Mouse (Mus musculus): Measurements from ENCODE around the gene Glis2. TPM values are rescaled to one million over a fixed set of nuclear protein-coding genes. Genes with fewer than 3 reads are reported as not detected.

Glis2 gene
- total and polyA plus RNA-seq, 2 experiments from 2014 or later, result 11.8 to 25.4 TPM

DNA sequence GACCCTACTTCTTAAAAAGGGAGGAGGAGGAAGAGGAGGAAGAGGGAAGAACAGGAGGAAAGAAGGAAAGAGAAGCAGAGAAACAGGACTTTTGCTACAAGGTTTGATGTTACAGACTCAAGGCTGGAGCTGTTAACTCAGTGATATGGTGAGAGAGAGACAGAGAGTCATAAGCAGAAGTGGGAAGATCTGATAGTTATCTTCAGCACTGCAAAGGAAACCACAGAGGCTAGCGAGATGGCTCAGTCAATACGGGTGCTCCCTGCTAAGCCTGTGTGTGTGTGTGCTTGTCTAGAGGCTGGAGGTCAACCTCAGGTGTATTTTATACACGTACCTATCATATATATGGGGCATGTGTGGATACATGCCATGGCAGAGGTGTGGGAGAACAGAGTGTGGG lies 10.7 kb upstream of the Glis2 start:
- H3K27ac ChIP-seq (ENCODE audit: low read depth), result no peak overlapping the region
- H3K4me3 ChIP-seq (ENCODE audit: low read depth, low read length), result no peak overlapping the region
- H3K9me3 ChIP-seq (replicated peaks; ENCODE audit: control insufficient read depth, low read length), result no peaks in the 10 kb centered on the region
- ATAC-seq (ENCODE audit: insufficient read depth, low read depth) (no peak), DNase-seq (ENCODE audit: low spot score) (no peak)
- peaks cover 15% of the 10 kb centered on the region for H3K4me1 ChIP-seq (ENCODE audit: control insufficient read depth, insufficient read depth)
- H3K9ac ChIP-seq (replicated peaks; ENCODE audit: low read depth, low read length), result no peak overlapping the region
- H3K4me2 ChIP-seq (ENCODE audit: low read depth, low read length), result no peak overlapping the region
- H3K27me3 ChIP-seq (ENCODE audit: control insufficient read depth, insufficient read depth, low read length), result no peaks in the 10 kb centered on the region
- WGBS, result 81% methylated on average over 3 of the region's 3 CpGs
- H3K36me3 ChIP-seq (replicated peaks; ENCODE audit: control insufficient read depth, insufficient read depth, low read length), result no peaks in the 10 kb centered on the region
- TF ChIP-seq CTCF (IDR thresholded peaks at IDR 0.05; ENCODE audit: low read depth) (no peak), EP300 (IDR thresholded peaks at IDR 0.05; ENCODE audit: low read depth) (no peak)

DNA sequence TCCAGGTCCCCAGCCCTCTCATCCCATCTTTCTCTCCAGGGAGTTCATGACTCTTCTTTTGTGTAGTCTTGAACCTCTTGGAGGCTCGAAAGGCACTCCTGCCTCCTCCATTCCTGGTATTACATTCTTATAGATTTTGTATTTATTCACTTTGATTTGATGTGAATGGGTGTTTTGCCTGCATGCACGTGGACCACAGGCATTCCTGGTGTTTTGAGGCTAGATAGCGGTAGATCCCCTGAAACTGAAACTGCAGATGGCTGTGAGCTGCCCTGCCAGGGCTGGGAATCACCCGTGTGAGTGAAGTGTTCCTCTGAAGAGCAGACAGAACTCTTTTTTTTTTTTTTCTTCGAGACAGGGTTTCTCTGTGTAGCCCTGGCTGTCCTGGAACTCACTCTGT lies 10.1 kb upstream of the Glis2 start:
- Histone ChIP-seq H3K9me3 (replicated peaks; ENCODE audit: control insufficient read depth, low read length) (no peaks in the 10 kb centered on the region), H3K27me3 (ENCODE audit: control insufficient read depth, insufficient read depth, low read length) (no peaks in the 10 kb centered on the region), H3K36me3 (replicated peaks; ENCODE audit: control insufficient read depth, insufficient read depth, low read length) (no peaks in the 10 kb centered on the region), H3K9ac (replicated peaks; ENCODE audit: low read depth, low read length) (no peak overlapping the region), H3K4me1 (ENCODE audit: control insufficient read depth, insufficient read depth) (peaks cover 15% of the 10 kb centered on the region), H3K4me2 (ENCODE audit: low read depth, low read length) (no peak overlapping the region), H3K4me3 (ENCODE audit: low read depth, low read length) (no peak overlapping the region), H3K27ac (ENCODE audit: low read depth) (no peak overlapping the region)
- TF ChIP-seq CTCF (IDR thresholded peaks at IDR 0.05; ENCODE audit: low read depth) (no peak), EP300 (IDR thresholded peaks at IDR 0.05; ENCODE audit: low read depth) (no peak)
- DNase-seq (ENCODE audit: low spot score) (no peak), ATAC-seq (ENCODE audit: insufficient read depth, low read depth) (no peak)
- WGBS, result 62% methylated on average over 5 of the region's 5 CpGs

DNA sequence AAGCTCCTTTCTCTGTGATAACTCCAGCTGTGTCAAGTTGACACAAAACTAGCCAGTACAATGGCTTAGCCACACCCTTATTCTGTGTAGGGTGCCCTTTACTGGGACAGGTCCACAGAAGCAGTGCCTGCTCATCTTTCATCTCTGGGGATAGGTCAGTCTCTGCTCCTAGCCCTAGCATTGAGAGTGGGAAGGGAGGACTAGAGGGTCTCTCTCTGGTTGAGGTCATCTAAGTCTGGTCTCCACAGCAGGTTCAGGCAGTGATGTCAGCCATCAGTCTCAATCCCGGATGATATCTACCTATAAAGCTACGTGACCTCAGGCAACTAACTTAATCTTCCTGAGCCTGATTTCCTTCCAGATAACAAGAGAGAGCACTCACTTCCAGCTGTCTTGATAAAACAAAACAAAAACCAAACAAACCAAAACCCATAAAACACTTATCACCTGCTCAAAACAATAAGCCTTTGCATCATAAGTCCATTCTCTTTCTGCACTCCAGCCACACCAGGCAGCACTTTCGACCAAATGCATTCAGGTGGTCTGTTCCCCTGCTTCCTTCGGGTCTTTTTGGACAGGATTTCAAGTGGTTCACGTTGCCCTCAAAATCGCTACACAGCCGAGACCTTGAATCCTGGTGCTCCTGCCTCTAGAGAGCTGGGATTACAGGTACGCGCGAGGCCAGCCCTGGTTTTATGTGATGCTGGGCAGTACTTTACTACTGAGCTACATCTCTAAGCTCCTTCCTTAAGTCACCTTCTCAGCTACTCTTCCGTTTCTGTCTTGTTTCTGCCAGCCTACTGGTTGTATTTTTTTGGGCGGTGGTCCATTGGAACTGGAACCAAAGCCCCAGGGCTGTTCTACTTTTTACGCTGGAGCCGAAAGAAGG lies 8.6 kb upstream of the Glis2 start:
- TF ChIP-seq EP300 (IDR thresholded peaks at IDR 0.05; ENCODE audit: low read depth) (no peak), CTCF (IDR thresholded peaks at IDR 0.05; ENCODE audit: low read depth) (no peak)
- Histone ChIP-seq H3K4me2 (ENCODE audit: low read depth, low read length) (peak overlapping the region; percentile 70), H3K9ac (replicated peaks; ENCODE audit: low read depth, low read length) (peak overlapping the region; percentile 57), H3K4me1 (ENCODE audit: control insufficient read depth, insufficient read depth) (peaks cover 15% of the 10 kb centered on the region), H3K36me3 (replicated peaks; ENCODE audit: control insufficient read depth, insufficient read depth, low read length) (peaks cover 9% of the 10 kb centered on the region; the same call in 1 of the 2 replicates), H3K27me3 (ENCODE audit: control insufficient read depth, insufficient read depth, low read length) (no peaks in the 10 kb centered on the region), H3K9me3 (replicated peaks; ENCODE audit: control insufficient read depth, low read length) (no peaks in the 10 kb centered on the region), H3K27ac (ENCODE audit: low read depth) (peak overlapping the region; percentile 83), H3K4me3 (ENCODE audit: low read depth, low read length) (peak overlapping the region; percentile 51)
- WGBS, result 8% methylated on average over 14 of the region's 14 CpGs
- DNase-seq (ENCODE audit: low spot score) (no peak), ATAC-seq (ENCODE audit: insufficient read depth, low read depth) (peak; percentile 2; the same call in 1 of the 2 replicates)

DNA sequence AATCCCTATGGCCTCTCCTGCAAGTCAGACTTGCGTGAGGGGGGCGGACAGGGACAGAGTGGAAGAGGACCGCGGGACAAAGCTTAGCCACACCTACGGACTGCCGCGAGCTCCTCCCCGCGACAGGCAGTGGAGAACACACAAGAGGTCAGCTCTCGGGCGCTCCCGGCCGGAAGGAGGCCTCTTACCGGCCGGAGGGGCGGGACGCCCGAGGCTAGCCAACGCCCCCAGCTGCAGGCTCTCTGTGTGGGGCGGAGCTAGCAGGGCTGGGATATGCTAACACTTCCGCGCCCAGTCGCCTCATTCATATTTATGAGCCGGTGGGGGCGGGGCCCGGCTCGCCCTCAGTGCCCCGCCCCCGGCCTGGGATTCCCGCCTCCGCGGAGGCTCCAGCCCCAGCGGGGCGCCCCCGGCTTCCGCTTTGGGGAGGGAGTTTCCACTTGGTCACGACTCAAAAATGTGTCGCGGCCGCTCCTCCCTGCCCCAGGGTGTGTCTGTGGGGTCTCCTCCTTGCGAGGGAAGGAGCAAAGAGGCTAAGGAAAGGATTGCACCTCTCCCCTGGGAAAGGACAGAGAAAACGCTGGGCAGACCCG lies 7.9 kb upstream of the Glis2 start:
- Histone ChIP-seq H3K9me3 (replicated peaks; ENCODE audit: control insufficient read depth, low read length) (no peaks in the 10 kb centered on the region), H3K4me2 (ENCODE audit: low read depth, low read length) (peak overlapping the region; percentile 70), H3K36me3 (replicated peaks; ENCODE audit: control insufficient read depth, insufficient read depth, low read length) (peaks cover 14% of the 10 kb centered on the region; the same call in 1 of the 2 replicates), H3K4me3 (ENCODE audit: low read depth, low read length) (peak overlapping the region; percentile 51), H3K4me1 (ENCODE audit: control insufficient read depth, insufficient read depth) (peaks cover 15% of the 10 kb centered on the region), H3K27me3 (ENCODE audit: control insufficient read depth, insufficient read depth, low read length) (no peaks in the 10 kb centered on the region), H3K9ac (replicated peaks; ENCODE audit: low read depth, low read length) (peak overlapping the region; percentile 57), H3K27ac (ENCODE audit: low read depth) (peak overlapping the region; percentile 83)
- 0 out of 2 replicates have a peak, but pooled peaks have one; percentile 27 for TF ChIP-seq CTCF (IDR thresholded peaks at IDR 0.05; ENCODE audit: low read depth)
- peak; percentile 43; the same call in 1 of the 2 replicates for TF ChIP-seq EP300 (IDR thresholded peaks at IDR 0.05; ENCODE audit: low read depth)
- ATAC-seq (ENCODE audit: insufficient read depth, low read depth), result peak; percentile 99
- WGBS, result under 1% methylated on average over 41 of the region's 43 CpGs
- DNase-seq (ENCODE audit: low spot score), result peak; percentile 99

DNA sequence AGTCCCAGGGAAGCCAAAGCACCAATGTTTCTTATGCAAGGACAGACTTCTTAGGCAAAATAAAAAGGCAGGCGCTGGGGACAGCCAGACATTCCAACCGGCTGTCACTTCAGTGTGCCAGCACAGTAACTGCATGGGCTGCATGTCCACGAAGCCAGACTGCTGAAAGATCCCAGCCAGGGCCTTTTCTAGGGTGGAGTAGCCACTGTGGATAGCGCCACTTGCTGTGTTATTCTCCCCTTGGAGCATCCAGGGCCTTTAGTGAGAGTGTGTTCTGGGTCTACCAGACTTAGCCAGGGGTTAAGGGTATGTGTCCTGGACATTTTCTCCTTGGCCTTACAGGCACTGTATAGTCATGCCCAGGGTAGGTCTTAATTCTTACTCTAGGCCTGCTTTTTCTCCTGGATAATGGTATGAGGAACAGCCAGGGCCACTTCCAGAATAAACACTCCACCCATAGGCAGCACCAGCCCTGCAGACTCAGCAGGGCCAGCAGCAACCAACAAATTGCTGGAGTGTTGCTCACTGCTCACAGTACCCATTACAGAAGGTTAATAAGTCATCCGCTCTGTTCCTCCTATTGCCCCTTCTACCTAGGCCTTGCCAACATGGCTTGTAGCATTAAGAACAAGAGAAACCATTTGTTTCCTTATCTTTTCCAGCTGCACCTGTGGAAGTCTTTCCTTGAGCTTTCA lies 6.8 kb upstream of the Glis2 start:
- Histone ChIP-seq H3K4me2 (ENCODE audit: low read depth, low read length) (no peak overlapping the region), H3K27ac (ENCODE audit: low read depth) (peak overlapping the region; percentile 79), H3K4me1 (ENCODE audit: control insufficient read depth, insufficient read depth) (peaks cover 15% of the 10 kb centered on the region), H3K9ac (replicated peaks; ENCODE audit: low read depth, low read length) (no peak overlapping the region), H3K27me3 (ENCODE audit: control insufficient read depth, insufficient read depth, low read length) (no peaks in the 10 kb centered on the region), H3K4me3 (ENCODE audit: low read depth, low read length) (no peak overlapping the region), H3K9me3 (replicated peaks; ENCODE audit: control insufficient read depth, low read length) (no peaks in the 10 kb centered on the region), H3K36me3 (replicated peaks; ENCODE audit: control insufficient read depth, insufficient read depth, low read length) (peaks cover 14% of the 10 kb centered on the region; the same call in 1 of the 2 replicates)
- TF ChIP-seq EP300 (IDR thresholded peaks at IDR 0.05; ENCODE audit: low read depth), result no peak
- DNase-seq (ENCODE audit: low spot score) (no peak), ATAC-seq (ENCODE audit: insufficient read depth, low read depth) (no peak)
- WGBS, result 34% methylated on average over 5 of the region's 5 CpGs

Data from heart, postnatal 0 days (tissue).